10 mouse cellular contexts compared by ENCODE assay signal in genomic region chr5:142964650-142965049, GRCm38 (mm10). TPM values are rescaled to one million over a fixed set of nuclear protein-coding genes. Genes with fewer than 3 reads are reported as not detected.
DNase-seq lines count a peak whose midpoint lies in the region; ATAC-seq lines count a peak whose summit lies in the region.
"Had no signal": no experiment of that assay in that cellular context is flagged by ENCODE, and none has a peak within 500 bp of the region (broad histone marks: within the 10 kb centered on the region; RNA-seq: fewer than 3 reads in every experiment).

No protein-coding gene starts in this region.

- no peaks in the 10 kb centered on the region for H3K27me3 ChIP-seq in neural tube, embryonic 11.5 days (ENCODE audit: control insufficient read depth, insufficient read depth, low read length)
- H3K27me3 ChIP-seq in forebrain, embryonic 12.5 days, result no peaks in the 10 kb centered on the region
- no peaks in the 10 kb centered on the region for H3K27me3 ChIP-seq in limb, embryonic 13.5 days

- peak overlapping the region; percentile 87 for H3K4me2 ChIP-seq in neural tube, embryonic 11.5 days (ENCODE audit: low read depth)
- H3K4me2 ChIP-seq in forebrain, embryonic 12.5 days, result peak overlapping the region; percentile 96
- peak overlapping the region; percentile 98 for H3K4me2 ChIP-seq in limb, embryonic 13.5 days (replicated peaks)

- H3K9me3 ChIP-seq in neural tube, embryonic 11.5 days (ENCODE audit: control insufficient read depth, low read length), result no peaks in the 10 kb centered on the region
- no peaks in the 10 kb centered on the region; the same call in 1 of the 2 replicates for H3K9me3 ChIP-seq in forebrain, embryonic 12.5 days
- H3K9me3 ChIP-seq in limb, embryonic 13.5 days, result no peaks in the 10 kb centered on the region

- peaks cover 22% of the 10 kb centered on the region for H3K36me3 ChIP-seq in neural tube, embryonic 11.5 days (ENCODE audit: control insufficient read depth, insufficient read depth, low read length)
- H3K36me3 ChIP-seq in forebrain, embryonic 12.5 days (replicated peaks), result peaks cover 39% of the 10 kb centered on the region
- H3K36me3 ChIP-seq in limb, embryonic 13.5 days, result peaks cover 52% of the 10 kb centered on the region

- peaks cover 23% of the 10 kb centered on the region for H3K4me1 ChIP-seq in neural tube, embryonic 11.5 days (ENCODE audit: control insufficient read depth, insufficient read depth, low read length)
- peaks cover 46% of the 10 kb centered on the region for H3K4me1 ChIP-seq in forebrain, embryonic 12.5 days
- peaks cover 38% of the 10 kb centered on the region for H3K4me1 ChIP-seq in limb, embryonic 13.5 days

- no peak for ATAC-seq in neural tube, embryonic 11.5 days (ENCODE audit: insufficient read depth, low FRiP score, low TSS enrichment)
- ATAC-seq in forebrain, embryonic 12.5 days (ENCODE audit: low FRiP score), result no peak
- no peak for ATAC-seq in limb, embryonic 13.5 days (ENCODE audit: low FRiP score, low read depth)
- ATAC-seq: activated CD4-positive, CD25-positive, alpha-beta regulatory T cell, adult 4 months had no signal

- H3K9ac ChIP-seq in neural tube, embryonic 11.5 days (ENCODE audit: low read length), result peak overlapping the region; percentile 100; the same call in 1 of the 2 replicates
- H3K9ac ChIP-seq in forebrain, embryonic 12.5 days, result peak overlapping the region; percentile 100; the same call in 1 of the 2 replicates
- peak overlapping the region; percentile 99; the same call in 1 of the 2 replicates for H3K9ac ChIP-seq in limb, embryonic 13.5 days
- H3K9ac ChIP-seq: liver, embryonic 14.5 days had no signal

- DNase-seq in neural tube, embryonic 11.5 days (ENCODE audit: low spot score), result no peak
- DNase-seq in neural tube, embryonic 10.5 days (ENCODE audit: extremely low spot score, low spot score), result no peak
- DNase-seq in embryo, embryonic 10.5 days (ENCODE audit: low spot score), result no peak
- DNase-seq in urinary bladder, postnatal 25 days (ENCODE audit: low spot score), result no peak
- DNase-seq in left cerebral cortex, adult 11 months (ENCODE audit: low spot score), result no peak
- DNase-seq: cerebellum, postnatal 36 days had no signal

- H3K27ac ChIP-seq in neural tube, embryonic 11.5 days (ENCODE audit: low read depth, low read length), result no peak overlapping the region
- peak overlapping the region; percentile 97 for H3K27ac ChIP-seq in forebrain, embryonic 12.5 days
- peak overlapping the region; percentile 98; the same call in 1 of the 2 replicates for H3K27ac ChIP-seq in limb, embryonic 13.5 days
- H3K27ac ChIP-seq: liver, embryonic 14.5 days had no signal

- 77% methylated on average over 6 of the region's 6 CpGs for WGBS in neural tube, embryonic 11.5 days
- 72% methylated on average over 6 of the region's 6 CpGs for WGBS in forebrain, embryonic 12.5 days
- WGBS in limb, embryonic 13.5 days, result 91% methylated on average over 6 of the region's 6 CpGs

- H3K4me3 ChIP-seq in neural tube, embryonic 11.5 days (ENCODE audit: low read depth, low read length), result peak overlapping the region; percentile 100
- peak overlapping the region; percentile 100 for H3K4me3 ChIP-seq in forebrain, embryonic 12.5 days (replicated peaks)
- H3K4me3 ChIP-seq in limb, embryonic 13.5 days, result peak overlapping the region; percentile 100

RNA-seq across cellular contexts. Expression of gene Fscn1, which starts 4.5 kb away (rescaled TPM):
- polyA plus RNA-seq in neural tube, embryonic 11.5 days (2014; fragmentation: Nextera tagmentation; extraction: Ambion mirVana), result 664 and 698 TPM in 2 replicates
- polyA plus RNA-seq in forebrain, embryonic 12.5 days (2016; fragmentation: Nextera tagmentation; extraction: Ambion mirVana), result 665 and 748 TPM in 2 replicates
- polyA plus RNA-seq in limb, embryonic 13.5 days (2015; fragmentation: Nextera tagmentation; extraction: Ambion mirVana), result 421 and 428 TPM in 2 replicates

RNA-seq across cellular contexts. Expression of gene Actb, which starts 58.1 kb away (rescaled TPM):
- polyA plus RNA-seq in neural tube, embryonic 11.5 days (2014; fragmentation: Nextera tagmentation; extraction: Ambion mirVana), result 15,839 and 16,684 TPM in 2 replicates
- 12,389 and 14,301 TPM in 2 replicates for polyA plus RNA-seq in forebrain, embryonic 12.5 days (2016; fragmentation: Nextera tagmentation; extraction: Ambion mirVana)
- 15,880 and 15,896 TPM in 2 replicates for polyA plus RNA-seq in limb, embryonic 13.5 days (2015; fragmentation: Nextera tagmentation; extraction: Ambion mirVana)
